Mouse (Mus musculus) effector memory CD4-positive, alpha-beta T cell, adult 5 months (primary cell): ENCODE data around the gene Gm10670. TPM values are rescaled to one million over a fixed set of nuclear protein-coding genes. Genes with fewer than 3 reads are reported as not detected.

Source experiments
- polyA plus RNA-seq: library from polyadenylated mRNA; unstranded; fragments of 100-300 nt; shearing (Covaris generic); gene quantifications from one replicate; pipeline ENCODE4 v1.2.1, GENCODE M21; 2017

Gm10670 gene
- polyA plus RNA-seq, result 0.65 TPM

DNA sequence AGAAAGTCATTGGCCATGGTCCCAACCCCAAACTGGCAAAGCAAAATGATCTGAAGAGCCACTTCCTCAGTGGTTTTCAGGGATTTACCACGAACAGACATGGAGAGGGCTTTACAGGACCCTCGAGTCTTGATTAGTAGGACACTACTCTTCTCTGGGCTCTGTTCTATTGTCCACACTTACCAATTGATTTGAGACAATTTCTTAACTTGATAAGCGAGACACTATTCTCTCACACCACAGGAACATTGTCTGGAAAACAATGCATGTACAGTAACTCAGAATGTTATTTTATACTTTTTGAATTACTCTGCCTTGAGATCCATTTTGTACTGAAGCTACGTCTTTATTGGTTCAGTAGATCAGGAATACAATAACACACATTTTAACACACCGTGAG lies at the start of gene Gm10670:
Gene Gm10670, minus strand, starts transcription at position 101 of the 400 bp plus-strand sequence.

GRCm38 (mm10) chr7:20510434-20510833 lies 35.7 kb upstream of the Gm10670 start, which contains the start of gene Vmn1r103:
Gene Vmn1r103 (minus strand): TSS chr7:20510534.

DNA sequence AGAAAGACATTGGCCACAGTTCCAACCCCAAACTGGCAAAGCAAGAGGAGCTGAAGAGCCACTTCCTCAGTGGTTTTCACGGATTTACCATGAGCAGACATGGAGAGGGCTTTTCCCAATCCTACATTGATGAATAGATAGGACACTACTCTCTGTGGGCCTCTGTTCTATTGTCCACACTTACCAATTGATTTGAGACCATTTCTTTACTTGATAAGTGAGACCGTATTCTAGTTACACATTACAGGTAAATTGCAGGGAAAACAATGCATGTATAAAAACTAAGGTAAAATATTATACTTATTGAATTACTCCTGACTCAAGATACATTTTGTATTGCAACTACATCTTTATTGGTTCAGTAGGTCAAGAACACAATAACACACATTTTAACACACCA lies 32.2 kb downstream of the Gm10670 start, which contains the start of gene Vmn1r101:
Gene Vmn1r101, minus strand, starts transcription at position 101 of the 400 bp plus-strand sequence.

Other genes with a start within 250 kb of the Gm10670 start
- gene Gm4498, start 241.1 kb downstream of the Gm10670 start, polyA plus RNA-seq, result not detected
- 0.69 TPM for gene Gm5890, start 212.1 kb downstream of the Gm10670 start, polyA plus RNA-seq
- not detected for gene Gm4133, start 140.9 kb downstream of the Gm10670 start, polyA plus RNA-seq
- not detected for gene Gm5728, start 99.5 kb downstream of the Gm10670 start, polyA plus RNA-seq
- not detected for gene Vmn1r100, start 57.0 kb downstream of the Gm10670 start, polyA plus RNA-seq
- gene Vmn1r101, start 32.3 kb downstream of the Gm10670 start, polyA plus RNA-seq, result not detected
- gene Vmn1r103, start 35.6 kb upstream of the Gm10670 start, polyA plus RNA-seq, result not detected
- not detected for gene Vmn1r104, start 58.9 kb upstream of the Gm10670 start, polyA plus RNA-seq
- not detected for gene Gm5726, start 70.8 kb upstream of the Gm10670 start, polyA plus RNA-seq
- gene Gm4141, start 101.3 kb upstream of the Gm10670 start, polyA plus RNA-seq, result not detected
- not detected for gene Gm4513, start 124.1 kb upstream of the Gm10670 start, polyA plus RNA-seq
- gene Vmn1r107, start 194.0 kb upstream of the Gm10670 start, polyA plus RNA-seq, result 0.67 TPM
- gene Vmn1r111, start 228.3 kb upstream of the Gm10670 start, polyA plus RNA-seq, result not detected